In genomic region chr11:116087194-116088130, GRCm38 (mm10) we compare ENCODE assay signal across 8 mouse cellular contexts. TPM values are rescaled to one million over a fixed set of nuclear protein-coding genes. Genes with fewer than 3 reads are reported as not detected.
DNase-seq lines count a peak whose midpoint lies in the region; ATAC-seq and TF ChIP-seq lines count a peak whose summit lies in the region.

No protein-coding gene starts in this region.

- 4% methylated on average over 31 of the region's 31 CpGs for WGBS in forebrain, embryonic 12.5 days
- 4% methylated on average over 31 of the region's 31 CpGs for WGBS in neural tube, embryonic 14.5 days

- peak overlapping the region; percentile 72; the same call in 1 of the 2 replicates for H3K27ac ChIP-seq in forebrain, embryonic 12.5 days
- peak overlapping the region; percentile 49 for H3K27ac ChIP-seq in neural tube, embryonic 14.5 days (ENCODE audit: low read depth, low read length)

- H3K4me1 ChIP-seq in E14TG2a.4 (replicated peaks; ENCODE audit: low read depth, low read length): peaks cover 55% of the 10 kb centered on the region
- H3K4me1 ChIP-seq in forebrain, embryonic 12.5 days: peaks cover 17% of the 10 kb centered on the region
- peaks cover 8% of the 10 kb centered on the region for H3K4me1 ChIP-seq in neural tube, embryonic 14.5 days (ENCODE audit: control insufficient read depth, insufficient read depth, low read length)

- no peaks in the 10 kb centered on the region for H3K9me3 ChIP-seq in E14TG2a.4 (ENCODE audit: low read length)
- H3K9me3 ChIP-seq in forebrain, embryonic 12.5 days: no peaks in the 10 kb centered on the region
- no peaks in the 10 kb centered on the region for H3K9me3 ChIP-seq in neural tube, embryonic 14.5 days (ENCODE audit: control insufficient read depth, low read length)

- peaks cover 33% of the 10 kb centered on the region for H3K36me3 ChIP-seq in E14TG2a.4 (ENCODE audit: insufficient read depth, low read length)
- H3K36me3 ChIP-seq in forebrain, embryonic 12.5 days (replicated peaks): peaks cover 18% of the 10 kb centered on the region
- peaks cover 13% of the 10 kb centered on the region for H3K36me3 ChIP-seq in neural tube, embryonic 14.5 days (ENCODE audit: control insufficient read depth, insufficient read depth, low read length)

- H3K4me2 ChIP-seq in forebrain, embryonic 12.5 days: peak overlapping the region; percentile 51
- peak overlapping the region; percentile 47 for H3K4me2 ChIP-seq in neural tube, embryonic 14.5 days (ENCODE audit: low read depth, low read length)

- intact Hi-C loops in heart, postnatal 10 days (cut with DNase I): loop anchor here (1.0 to 5.0 kb wide), 4 partner anchors 23 to 345 kb away; partner anchors contain the start of gene Ubald2

- peak; percentile 82 for ATAC-seq in forebrain, embryonic 12.5 days (ENCODE audit: low FRiP score)
- peak; percentile 81 for ATAC-seq in neural tube, embryonic 14.5 days (ENCODE audit: low read depth)

- TF ChIP-seq CTCF in E14TG2a.4 (conservative IDR thresholded peaks at IDR 0.05; ENCODE audit: low read length): peak; percentile 53

- peak overlapping the region; percentile 56 for H3K9ac ChIP-seq in forebrain, embryonic 12.5 days
- H3K9ac ChIP-seq in neural tube, embryonic 14.5 days (replicated peaks; ENCODE audit: low read depth, low read length): peak overlapping the region; percentile 29; the same call in 1 of the 2 replicates

- DNase-seq in c-Kit-positive CD71-positive TER-119-negative erythroid progenitor cells, embryonic 14.5 days (ENCODE audit: low read depth): peak; percentile 80
- peak; percentile 94 to 95 for DNase-seq in heart, postnatal 10 days
- DNase-seq in kidney, postnatal 4 days: peak; percentile 94 to 95
- DNase-seq in lung, adult 18-20 months: peak; percentile 90 to 92
- DNase-seq in thymus, adult 18-20 months: peak; percentile 73 to 78

- H3K27me3 ChIP-seq in E14TG2a.4 (ENCODE audit: insufficient read depth, low read length): no peaks in the 10 kb centered on the region
- H3K27me3 ChIP-seq in forebrain, embryonic 12.5 days: no peaks in the 10 kb centered on the region
- no peaks in the 10 kb centered on the region for H3K27me3 ChIP-seq in neural tube, embryonic 14.5 days (ENCODE audit: control insufficient read depth, insufficient read depth, low read length)

- peak overlapping the region; percentile 76 for H3K4me3 ChIP-seq in E14TG2a.4 (replicated peaks; ENCODE audit: low read length)
- H3K4me3 ChIP-seq in forebrain, embryonic 12.5 days (replicated peaks): peak overlapping the region; percentile 54
- H3K4me3 ChIP-seq in neural tube, embryonic 14.5 days (ENCODE audit: low read depth, low read length): peak overlapping the region; percentile 35

RNA-seq across cellular contexts. Expression of gene Wbp2, which starts 0.7 kb away (rescaled TPM):
- 92.3 and 101 TPM in 2 replicates for polyA plus RNA-seq in forebrain, embryonic 12.5 days (2016; fragmentation: Nextera tagmentation; extraction: Ambion mirVana)
- 10 to 100 TPM; 96.6 to 99.5 TPM for total RNA-seq in heart, postnatal 10 days (2021)
- 161 and 177 TPM in 2 replicates for polyA plus RNA-seq in neural tube, embryonic 14.5 days (2014; fragmentation: Nextera tagmentation; extraction: Ambion mirVana)

RNA-seq across cellular contexts. Expression of gene Unc13d, which starts 9.7 kb away (rescaled TPM):
- 0.69 and 0.73 TPM in 2 replicates for polyA plus RNA-seq in forebrain, embryonic 12.5 days (2016; fragmentation: Nextera tagmentation; extraction: Ambion mirVana)
- total RNA-seq in heart, postnatal 10 days (2021): 1 to 10 TPM in 1 of 2 experiments, under 1 TPM in 1; 0.52 to 1.0 TPM
- polyA plus RNA-seq in neural tube, embryonic 14.5 days (2014; fragmentation: Nextera tagmentation; extraction: Ambion mirVana): 0.88 and 0.98 TPM in 2 replicates

RNA-seq across cellular contexts. Expression of gene Trim47, which starts 39.5 kb away (rescaled TPM):
- 2.7 and 3.2 TPM in 2 replicates for polyA plus RNA-seq in forebrain, embryonic 12.5 days (2016; fragmentation: Nextera tagmentation; extraction: Ambion mirVana)
- 10 to 100 TPM; 43.3 to 49.7 TPM for total RNA-seq in heart, postnatal 10 days (2021)
- polyA plus RNA-seq in neural tube, embryonic 14.5 days (2014; fragmentation: Nextera tagmentation; extraction: Ambion mirVana): 3.5 and 4.0 TPM in 2 replicates

RNA-seq across cellular contexts. Expression of gene Trim65, which starts 43.5 kb away (rescaled TPM):
- polyA plus RNA-seq in forebrain, embryonic 12.5 days (2016; fragmentation: Nextera tagmentation; extraction: Ambion mirVana): 1.9 and 2.1 TPM in 2 replicates
- total RNA-seq in heart, postnatal 10 days (2021): 1 to 10 TPM; 5.4 to 6.3 TPM
- 3.1 TPM in 2 replicates for polyA plus RNA-seq in neural tube, embryonic 14.5 days (2014; fragmentation: Nextera tagmentation; extraction: Ambion mirVana)

RNA-seq across cellular contexts. Expression of gene Mrpl38, which starts 51.2 kb away (rescaled TPM):
- polyA plus RNA-seq in forebrain, embryonic 12.5 days (2016; fragmentation: Nextera tagmentation; extraction: Ambion mirVana): 89.6 and 90.5 TPM in 2 replicates
- 10 to 100 TPM; 55.9 to 56.8 TPM for total RNA-seq in heart, postnatal 10 days (2021)
- 81.5 and 91.0 TPM in 2 replicates for polyA plus RNA-seq in neural tube, embryonic 14.5 days (2014; fragmentation: Nextera tagmentation; extraction: Ambion mirVana)

Comparison
In these comparisons a context has a peak if more than half of its experiments do, and no peak if none do; other contexts are left out.
1. Peak in every context shown above with its lines: DNase-seq, ATAC-seq, H3K4me3 ChIP-seq and H3K27ac ChIP-seq.